Mouse (Mus musculus) left cerebral cortex, adult 11 months (tissue): ENCODE results near the gene Itgb5.

Source experiments
- DNase-seq: peaks from one replicate; pipeline ENCODE4 v3.0.0; 2022; ENCODE audit warnings: low spot score

The Itgb5 gene

DNA sequence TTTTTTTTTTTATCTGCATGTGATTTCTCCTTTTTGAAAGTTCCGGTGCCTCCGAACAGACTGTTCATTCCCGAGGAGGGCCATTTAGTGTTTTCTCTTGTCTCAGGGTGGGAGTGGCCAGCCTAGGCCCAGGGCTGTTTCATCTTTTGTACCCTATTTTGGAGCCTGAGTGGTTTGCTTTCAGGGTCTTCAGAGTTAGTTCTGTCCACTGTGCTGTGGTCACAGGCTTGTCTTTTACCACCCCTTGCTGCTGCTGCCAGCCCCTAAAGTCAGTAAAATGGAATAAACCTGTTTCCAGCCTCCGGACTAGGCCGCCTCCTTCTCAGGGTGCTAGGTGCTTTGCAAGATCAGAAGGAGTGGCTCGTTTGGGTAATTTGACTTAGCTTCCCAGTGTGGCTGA lies 2.6 kb downstream of the Itgb5 start:
- no peak for DNase-seq

DNA sequence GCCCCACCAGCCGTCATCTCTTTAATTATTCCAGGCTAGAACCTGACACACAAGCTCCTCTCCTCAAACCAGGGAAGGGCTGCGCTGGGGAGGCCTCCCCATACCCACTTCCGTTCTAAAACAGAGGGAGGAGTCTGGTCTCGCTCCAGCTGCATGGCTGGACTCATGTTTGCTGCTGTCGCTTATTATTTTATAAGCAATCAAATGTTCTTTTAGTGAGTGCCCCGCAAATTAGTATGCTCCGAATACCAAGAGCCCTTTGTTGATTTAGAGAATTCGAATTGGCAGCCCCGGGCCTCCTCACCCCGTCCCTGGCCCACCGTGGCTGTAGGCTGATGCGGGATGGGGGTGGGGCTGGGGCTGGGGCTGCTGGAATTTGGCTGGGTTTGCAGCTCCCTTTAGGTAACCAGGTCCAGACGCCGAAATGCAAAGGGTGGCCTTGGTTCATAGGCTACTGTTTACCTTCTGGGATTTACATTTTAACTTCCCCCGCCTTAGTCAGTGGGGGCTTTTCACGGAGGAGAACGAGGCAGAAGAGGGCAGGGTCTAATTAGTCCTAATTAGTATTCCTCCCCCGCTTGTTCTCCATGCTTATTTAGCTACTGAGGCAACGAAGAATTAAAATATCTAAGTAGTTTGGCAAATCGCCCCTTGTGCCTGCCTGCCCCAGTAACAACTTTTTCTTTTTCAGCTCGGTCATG lies 3.4 kb downstream of the Itgb5 start:
- no peak for DNase-seq

DNA sequence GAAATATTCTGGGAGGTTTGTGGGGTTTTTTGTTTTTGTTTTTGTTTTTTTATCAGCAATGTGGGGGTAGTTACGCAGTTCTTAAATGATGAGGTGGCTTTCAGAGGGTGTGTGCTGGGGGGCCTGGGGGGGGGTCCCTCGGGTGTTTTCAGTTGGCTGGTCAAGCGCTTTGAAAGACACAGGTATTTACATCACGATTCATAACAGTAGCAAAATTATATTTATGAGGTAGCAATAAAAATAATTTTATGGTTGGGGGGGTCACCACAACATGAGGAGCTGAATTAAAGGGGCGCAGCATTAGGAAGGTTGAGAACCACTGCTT lies 3.9 kb downstream of the Itgb5 start:
- no peak for DNase-seq

DNA sequence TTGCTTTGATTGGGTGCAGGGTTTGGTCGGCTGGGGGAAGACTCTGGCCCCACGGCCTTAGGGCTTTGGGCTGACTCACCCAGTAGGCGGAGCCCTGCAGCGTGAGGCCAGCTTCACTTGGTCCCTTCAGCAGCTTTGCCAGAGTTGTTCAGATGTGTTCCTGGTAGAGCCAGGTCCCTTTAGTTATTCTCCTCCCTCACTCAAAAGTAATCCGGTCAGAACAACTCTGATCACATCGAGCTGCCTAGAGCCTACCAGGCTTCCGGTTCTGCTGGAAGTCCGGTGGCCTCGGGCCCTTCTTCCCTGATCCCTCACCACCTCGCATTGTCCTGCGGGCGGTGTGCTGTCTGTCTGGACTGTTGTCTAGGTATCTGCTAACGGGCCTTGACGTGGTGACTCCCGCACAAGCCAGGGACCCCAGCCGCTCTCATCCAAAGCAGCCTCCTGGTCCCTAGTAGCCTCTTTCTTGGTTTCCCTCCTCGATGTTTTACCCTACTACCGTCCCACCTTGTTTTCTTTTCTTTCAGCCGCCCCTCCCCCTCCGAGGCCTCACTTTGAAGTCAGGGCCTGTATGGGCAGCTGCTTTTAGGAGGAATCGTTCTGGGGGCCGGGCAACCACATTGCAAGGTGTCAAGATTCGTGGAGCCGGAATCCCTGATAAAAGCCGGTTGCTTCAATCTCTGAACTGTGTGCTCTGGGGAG lies 4.5 kb downstream of the Itgb5 start:
- DNase-seq: no peak

DNA sequence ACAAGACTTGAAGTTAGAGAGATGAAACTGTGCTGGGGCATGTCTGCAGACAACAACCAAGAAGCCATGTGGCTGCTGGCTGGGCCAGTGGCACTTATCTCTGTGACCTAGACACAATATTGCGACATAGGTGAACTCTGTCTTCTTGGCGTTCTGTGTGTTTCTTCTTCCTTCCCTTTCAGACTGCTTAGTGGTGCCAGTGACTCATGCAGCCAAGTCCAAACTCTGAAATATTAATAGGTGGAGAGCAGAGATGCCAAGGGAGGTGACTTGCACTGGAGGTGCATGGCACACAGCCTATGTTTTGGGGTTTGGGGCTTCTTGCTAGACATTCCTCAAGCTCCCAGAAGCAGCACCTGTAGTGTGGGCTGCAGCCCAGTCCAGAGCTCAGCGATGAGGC lies 7.2 kb downstream of the Itgb5 start:
- DNase-seq: no peak

DNA sequence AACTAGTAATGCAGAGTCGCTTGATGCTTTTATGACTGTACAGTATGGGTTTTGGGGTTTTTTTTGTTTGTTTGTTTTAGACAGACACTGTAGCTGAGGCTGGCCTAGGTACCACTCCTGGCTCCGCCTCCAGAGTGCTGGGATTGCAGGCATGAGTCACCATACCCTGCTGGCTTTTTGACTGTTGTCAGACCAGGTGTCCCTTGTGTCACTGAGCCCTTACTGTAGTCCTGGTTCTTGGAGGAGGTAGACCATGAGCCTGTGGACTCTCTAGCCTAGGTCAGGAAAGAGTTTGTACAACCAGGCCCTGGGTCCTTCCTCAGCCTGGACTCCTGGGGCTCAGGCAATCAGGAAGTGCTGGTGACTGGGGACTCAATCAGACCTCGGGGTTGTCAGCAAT lies 7.7 kb downstream of the Itgb5 start:
- DNase-seq: no peak

DNA sequence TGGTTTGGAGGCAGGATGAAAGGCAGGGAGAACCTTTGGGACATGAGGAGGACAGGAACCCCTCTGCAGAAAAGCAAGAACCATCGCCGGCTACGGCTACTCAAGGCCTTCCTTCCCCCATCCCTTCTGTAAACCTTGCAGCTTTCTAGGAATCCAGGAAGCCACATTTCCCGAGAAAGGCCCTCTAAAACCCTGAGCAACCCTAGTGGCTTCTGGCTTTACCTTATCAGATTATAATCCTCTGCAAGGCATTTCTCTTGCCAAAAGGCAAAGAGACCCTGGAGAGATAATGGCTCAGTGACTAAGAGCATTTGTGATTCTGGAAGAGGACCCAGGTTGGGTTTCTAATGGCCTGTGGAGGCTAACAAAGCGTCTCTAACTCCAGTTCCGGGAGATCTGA lies 11.2 kb downstream of the Itgb5 start:
- no peak for DNase-seq

DNA sequence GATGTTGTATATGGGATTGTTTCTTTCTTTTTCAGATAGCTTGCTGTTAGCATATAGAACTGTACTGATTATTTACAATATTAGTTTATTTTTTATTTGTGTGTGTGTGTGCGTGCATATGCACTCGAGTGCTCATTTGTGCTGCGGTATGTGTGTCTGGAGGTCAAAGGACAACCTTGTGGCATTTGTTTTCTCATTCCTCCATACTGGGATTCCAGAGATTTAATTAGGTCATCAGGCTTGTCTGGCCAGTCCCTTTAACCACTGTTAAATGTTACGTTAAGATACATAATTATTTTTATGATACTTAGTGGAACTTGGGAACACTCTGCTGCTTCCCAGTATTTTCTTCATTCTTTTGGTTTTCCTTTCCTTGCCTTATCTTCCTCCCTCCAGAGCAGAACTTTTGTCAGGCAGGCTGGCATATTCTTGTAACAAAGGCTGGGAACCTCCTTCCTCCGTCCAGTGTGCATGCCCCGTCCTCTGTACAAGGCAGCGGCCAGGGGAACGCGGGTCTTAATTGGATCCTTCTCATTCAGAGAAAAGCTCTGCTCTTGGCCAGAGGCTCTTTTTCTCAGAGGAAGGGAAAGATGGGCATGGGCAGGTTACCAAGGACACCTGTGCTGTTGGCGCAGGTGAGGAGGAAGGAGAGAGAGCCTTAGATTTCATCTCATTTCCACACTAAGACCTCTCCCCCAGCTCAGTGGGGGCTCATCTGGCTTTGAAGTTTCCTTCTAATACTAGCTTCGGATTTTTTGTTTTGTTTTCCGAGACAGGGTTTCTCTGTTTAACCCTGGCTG lies 12.8 kb downstream of the Itgb5 start:
- no peak for DNase-seq

DNA sequence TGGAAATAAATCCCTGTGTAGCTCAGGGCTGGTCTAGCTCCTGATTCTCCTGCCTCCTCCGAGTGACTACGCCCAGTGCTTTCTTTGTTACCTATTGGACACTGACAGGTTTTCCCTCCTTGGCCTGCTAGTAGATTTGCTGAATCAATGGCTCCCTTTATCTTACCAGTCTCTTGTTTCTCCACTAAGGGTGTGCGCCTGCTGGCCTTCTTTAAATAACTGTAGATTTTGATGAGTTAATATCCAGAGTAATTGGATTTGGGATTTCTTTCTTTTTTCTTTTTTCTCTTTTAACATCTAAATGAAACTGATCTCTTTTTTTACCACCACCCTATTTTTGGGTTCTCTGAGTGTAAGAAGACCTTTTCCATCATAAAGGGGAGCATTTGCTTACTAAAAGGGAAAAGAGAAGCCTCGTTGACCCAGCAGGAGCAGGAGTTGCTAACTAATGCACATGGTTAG lies 14.7 kb downstream of the Itgb5 start:
- no peak for DNase-seq

DNA sequence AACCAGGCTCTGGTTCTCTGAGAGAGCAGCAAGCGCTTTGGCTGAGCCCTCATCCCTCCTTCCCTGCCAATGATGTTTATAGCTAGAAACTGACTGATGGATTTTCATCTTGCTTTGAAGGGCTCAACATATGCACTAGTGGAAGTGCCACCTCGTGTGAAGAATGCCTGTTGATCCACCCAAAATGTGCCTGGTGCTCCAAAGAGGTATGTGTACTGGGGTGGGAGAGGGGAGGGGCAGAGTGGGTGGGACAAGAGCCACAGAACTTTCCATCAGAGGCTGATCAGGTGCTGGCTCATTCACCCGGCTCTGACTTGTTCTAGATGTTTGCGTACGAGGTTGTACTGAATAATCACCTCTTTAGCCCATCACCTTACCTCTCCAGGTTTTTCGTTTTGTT lies 15.4 kb downstream of the Itgb5 start:
- DNase-seq: no peak

DNA sequence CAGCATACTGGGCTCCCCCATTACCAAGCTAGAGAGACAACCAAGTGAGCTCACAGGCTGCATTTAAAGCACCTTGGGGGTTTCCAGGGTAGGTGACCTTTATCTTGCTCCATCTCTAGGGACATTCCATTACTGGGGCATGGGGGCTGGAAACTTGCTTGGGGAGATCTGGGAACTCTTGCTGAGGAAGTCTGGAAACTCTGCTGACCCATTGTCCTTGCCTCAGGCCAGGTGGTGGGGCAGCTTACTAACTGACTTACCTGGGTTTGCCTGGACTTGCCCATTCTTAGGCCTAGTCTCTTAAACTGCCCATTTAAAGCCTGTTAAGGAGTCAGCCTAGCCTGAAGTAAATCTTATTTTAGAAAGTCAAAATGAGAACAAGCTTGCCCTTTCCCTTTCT lies 23.8 kb downstream of the Itgb5 start:
- DNase-seq: no peak

DNA sequence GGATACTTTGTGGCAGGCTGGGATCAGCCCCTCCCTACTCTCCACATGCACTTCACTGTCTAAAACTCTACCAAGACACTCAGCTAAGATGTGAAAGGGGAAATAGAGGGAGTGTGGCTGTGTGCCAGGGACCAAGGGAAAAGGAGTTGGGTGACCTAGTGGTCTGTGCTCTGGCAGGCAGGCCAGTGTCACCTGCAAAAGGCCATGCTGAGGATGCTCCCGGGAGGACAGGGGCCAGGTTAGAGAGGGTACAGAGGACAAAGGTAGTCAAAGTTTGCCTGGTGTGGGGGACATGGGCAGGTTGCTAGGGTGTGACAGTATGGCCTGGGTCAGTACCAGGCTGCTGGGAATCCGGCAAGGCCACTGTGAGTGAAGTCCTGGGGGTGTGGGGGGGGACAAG lies 29.3 kb downstream of the Itgb5 start:
- DNase-seq: no peak

DNA sequence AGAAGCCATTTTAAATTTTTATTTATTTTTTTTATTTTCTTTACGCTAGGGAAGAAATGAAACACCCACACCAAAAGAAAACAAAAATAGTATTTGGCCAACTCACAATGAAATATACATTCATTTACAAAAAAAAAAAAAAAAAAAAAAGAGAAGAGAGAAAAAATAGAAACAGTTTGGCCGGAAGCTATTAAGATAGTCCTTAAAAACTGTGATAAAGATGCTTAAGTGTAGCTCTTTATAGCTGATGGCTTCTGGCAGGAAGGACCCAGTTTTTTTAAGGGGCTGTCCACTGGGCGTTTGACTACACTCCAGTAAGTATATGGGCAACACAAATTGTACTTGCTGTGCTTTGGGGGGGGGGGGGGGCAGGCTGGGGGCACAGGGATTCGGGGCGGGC lies 29.9 kb downstream of the Itgb5 start:
- no peak for DNase-seq

DNA sequence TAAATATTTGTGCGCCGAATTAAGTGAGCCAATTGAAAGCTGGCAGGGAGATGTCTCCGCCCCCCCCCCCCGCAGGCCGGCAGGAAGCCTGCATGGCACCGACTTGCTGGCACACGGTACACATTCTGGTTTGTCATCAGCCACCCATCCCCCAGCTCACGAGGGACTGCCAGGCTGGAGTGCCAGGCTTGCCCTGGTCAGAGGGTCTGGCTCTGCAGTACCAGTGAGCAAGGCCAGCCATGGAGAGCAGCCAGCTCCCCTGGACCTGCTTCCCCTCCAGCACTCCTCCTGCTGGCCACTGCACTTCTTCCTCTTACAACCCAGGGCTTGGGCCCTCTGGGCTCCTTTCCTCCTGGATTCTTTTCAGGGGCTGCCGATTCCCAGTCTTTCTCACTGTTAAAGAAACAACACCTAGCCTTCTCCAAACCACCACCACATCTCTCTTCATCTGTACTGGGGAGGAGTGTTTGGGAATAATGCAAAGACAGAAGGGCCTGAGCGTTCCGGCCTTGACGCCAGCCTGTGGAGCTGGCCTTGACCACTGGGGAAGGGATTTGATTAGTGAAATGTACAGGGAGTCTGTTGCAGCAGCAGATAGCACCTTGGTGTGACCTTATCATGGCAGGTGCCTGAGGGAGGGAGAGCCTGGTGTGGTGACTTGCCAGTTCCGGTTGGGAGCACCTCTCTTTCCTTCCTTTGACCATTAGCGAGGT lies 30.7 kb downstream of the Itgb5 start:
- peak; percentile 84 for DNase-seq

DNA sequence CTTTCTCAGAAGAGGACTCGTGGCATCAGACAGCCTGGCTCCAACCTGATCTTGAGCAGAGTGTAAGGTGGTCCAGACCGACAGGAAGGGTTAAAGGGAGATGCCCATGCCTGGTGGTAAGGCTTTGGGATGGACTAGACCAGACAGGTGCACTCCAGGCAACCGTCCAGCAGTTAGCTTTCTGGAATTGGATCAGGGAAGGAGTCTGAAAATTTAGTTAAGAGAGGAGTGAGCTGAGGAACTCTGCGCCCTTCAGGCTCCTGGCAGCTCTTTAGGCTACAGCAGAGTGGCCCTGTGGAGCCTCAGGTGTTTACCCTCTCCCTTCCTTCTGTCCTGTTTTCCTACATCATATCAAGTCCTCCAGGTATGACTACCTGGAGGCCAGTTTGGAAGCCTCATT lies 32.9 kb downstream of the Itgb5 start:
- no peak for DNase-seq

DNA sequence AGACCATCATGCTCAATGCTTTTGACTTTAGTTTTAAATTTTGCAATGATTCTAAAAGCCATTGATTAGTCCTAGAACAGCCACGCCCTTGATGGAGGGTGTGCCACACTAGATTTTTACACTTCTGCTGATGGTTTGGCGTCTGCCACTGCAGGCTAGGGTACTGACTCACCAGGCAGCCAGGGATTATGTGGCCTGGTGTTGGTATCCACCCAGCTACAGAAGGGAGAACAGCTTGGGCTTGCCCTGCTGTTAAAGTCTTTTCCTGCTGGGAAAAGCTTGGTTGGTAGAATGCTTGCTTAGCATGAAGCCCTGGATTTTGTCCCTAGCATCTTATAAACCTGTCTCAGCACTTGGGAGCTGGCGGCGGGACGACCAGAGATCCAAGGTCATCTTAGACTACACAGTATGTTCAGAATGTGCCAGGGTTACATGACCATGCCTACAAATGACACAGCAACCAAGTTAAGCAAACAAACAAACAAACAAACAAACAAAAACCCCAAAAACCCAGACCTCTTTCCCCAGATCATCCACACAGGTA lies 33.8 kb downstream of the Itgb5 start:
- DNase-seq: no peak

DNA sequence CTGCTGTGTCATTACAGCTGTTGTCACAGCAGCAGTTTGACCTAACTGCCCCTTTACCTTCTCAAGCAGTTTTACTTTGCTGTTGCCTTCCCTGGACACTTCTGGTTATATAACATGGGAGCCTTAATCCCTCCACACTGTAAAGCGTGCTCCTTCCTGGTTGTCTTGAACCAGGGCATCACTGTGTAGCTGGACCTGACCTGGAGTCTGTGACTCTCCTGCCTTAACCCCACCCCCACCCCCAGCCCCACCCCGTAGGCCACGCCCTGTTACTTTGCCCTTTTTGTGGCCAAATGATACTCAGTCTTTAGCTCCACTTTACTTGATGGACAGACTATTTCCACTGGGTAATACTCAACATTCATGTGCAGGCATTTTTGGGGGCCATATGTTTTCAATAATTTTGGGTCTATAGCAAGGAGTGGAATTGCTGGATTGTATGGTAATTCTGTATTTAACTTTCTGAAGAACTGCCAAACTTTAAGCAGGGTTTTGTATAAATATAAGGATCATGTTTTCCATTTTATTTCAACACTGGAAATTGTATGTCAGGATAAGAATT lies 40.8 kb downstream of the Itgb5 start:
- DNase-seq: no peak

DNA sequence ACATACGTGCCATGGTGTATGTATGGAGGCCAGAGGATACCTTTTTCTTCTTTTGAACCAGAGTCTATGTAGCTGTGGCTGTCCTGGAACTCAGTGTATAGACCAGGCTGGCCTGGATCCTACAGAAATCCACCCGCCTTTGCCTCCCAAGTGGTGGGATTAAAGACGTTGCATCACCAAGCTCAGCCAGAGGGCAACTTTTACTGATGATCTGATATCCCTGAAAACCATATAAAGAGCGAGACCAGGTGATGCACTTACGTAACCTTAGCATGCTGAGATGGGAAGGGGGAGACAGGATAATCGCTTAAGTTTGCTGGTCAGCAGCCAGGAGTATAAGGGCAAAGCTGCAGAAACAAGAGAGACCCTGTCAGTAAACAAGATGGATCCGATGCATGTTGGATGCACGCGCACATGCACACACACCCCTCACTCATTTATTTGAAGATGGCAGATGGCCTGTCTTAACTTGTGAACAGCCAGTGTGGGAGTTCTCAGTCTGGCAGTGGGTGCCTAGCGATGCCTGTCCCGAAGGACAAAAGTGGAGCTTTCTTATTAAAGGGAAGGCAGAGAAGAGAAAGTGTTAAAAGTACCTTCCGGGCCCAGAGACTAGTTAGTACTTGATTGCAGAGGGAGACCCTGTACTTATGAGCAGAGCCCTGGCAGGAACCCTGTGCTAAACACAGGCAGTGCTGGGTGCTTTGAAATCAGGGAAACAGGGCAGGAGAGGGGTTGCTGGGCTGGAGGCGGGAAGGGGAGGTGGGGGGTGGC lies 41.7 kb downstream of the Itgb5 start:
- DNase-seq: no peak

DNA sequence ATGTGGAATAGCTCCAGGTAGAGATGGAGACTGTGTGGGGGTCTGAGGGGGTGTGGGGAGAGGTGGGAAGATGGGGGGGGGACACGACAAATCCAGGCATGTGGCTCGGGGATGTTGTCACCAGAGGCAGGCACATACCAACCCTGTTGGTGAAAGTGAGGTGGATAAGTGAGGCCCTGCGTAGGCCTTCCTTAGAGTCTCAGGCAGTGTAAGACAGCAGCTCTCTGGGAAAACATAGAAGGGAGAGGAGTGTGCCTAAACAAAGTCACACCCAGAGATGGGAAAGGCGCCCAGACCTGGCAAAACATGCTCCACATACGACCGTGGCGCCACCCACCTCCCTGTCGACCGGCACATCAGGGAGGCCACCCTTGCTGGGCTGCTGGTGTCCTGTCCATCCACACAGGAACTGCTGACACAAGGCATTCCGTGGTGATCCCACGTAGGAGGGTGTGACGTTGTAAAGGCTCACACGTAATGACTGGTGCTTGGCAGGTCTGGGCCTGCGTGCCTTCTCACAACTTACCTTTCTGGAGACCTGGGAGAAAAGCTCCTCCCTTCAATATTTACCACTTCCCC lies 42.5 kb downstream of the Itgb5 start:
- DNase-seq: no peak

DNA sequence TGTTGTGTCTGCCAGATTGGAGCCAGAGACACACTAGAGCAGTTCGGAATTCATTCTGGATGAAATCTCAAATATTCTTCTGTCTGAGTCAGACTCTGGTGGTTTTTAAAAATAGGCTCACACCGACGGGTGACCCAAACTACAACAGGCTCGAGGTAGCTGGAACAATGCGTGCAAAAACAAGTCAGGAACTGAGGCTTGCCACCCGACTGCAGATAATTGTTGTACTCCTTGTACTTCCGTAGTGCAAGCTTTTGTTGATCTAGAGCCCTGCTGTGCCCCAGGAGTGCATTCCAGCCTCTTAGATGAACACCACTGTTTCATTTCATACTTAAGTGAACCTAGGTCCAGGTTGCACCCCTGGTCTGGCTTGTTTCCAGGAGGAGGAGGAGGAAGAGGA lies 43.8 kb downstream of the Itgb5 start:
- no peak for DNase-seq
